Mouse (Mus musculus) ES-E14 (cell line): Measurements from ENCODE around the gene Nlrc3. TPM values are rescaled to one million over a fixed set of nuclear protein-coding genes. Genes with fewer than 3 reads are reported as not detected.

Experiments
- DNase-seq: peaks from one replicate; pipeline ENCODE4 v3.0.0-alpha.2; 2013; ENCODE audit warnings: low read depth, low spot score
- H3K27ac ChIP-seq: 2 replicates; pipeline ENCODE4 v1.5.1; 2012; ENCODE audit warnings: low read depth, mild to moderate bottlenecking, low read length, moderate library complexity, mixed read lengths; ENCODE audit not compliant: poor library complexity, insufficient read depth, severe bottlenecking
- H3K36me3 ChIP-seq: 2 replicates; pipeline ENCODE4 v1.6.1; 2012; ENCODE audit warnings: mild to moderate bottlenecking, low read length, moderate library complexity, mixed read lengths; ENCODE audit not compliant: control insufficient read depth, poor library complexity, insufficient read depth, severe bottlenecking
- H3K4me1 ChIP-seq, 2 experiments: fragments of 150-350 bp in 1 of 2; sonication (generic) in 1 of 2; 2 replicates each; pipeline ENCODE4 v1.6.1; 2012; ENCODE audit warnings: low read length in 2 of 2, mild to moderate bottlenecking in 1 of 2, mixed read lengths in 1 of 2; ENCODE audit not compliant: control insufficient read depth in 2 of 2, insufficient read depth in 2 of 2, poor library complexity in 1 of 2
- H3K4me3 ChIP-seq, 2 experiments: fragments of 150-350 bp in 1 of 2; sonication (generic) in 1 of 2; 2 replicates each; pipeline ENCODE4 v1.5.1; 2012; ENCODE audit warnings: low read length in 2 of 2, low read depth in 1 of 2, mild to moderate bottlenecking in 1 of 2, mixed read lengths in 1 of 2; ENCODE audit not compliant: insufficient read depth in 1 of 2, poor library complexity in 1 of 2, severe bottlenecking in 1 of 2
- H3K9ac ChIP-seq: 2 replicates; pipeline ENCODE4 v1.6.1; 2012; ENCODE audit warnings: low read depth, mild to moderate bottlenecking, low read length, mixed read lengths; ENCODE audit not compliant: poor library complexity, insufficient read depth, severe bottlenecking
- H3K9me3 ChIP-seq: fragments of 150-350 bp; sonication (generic); 2 replicates; pipeline ENCODE4 v1.6.1; 2012; ENCODE audit warnings: low read depth, mild to moderate bottlenecking, low read length; ENCODE audit not compliant: control insufficient read depth, insufficient read depth
- CHD2 ChIP-seq: IDR thresholded peaks from 2 replicates; pipeline ENCODE4 v1.6.1; 2014; ENCODE audit warnings: mild to moderate bottlenecking, low read depth, low read length, inconsistent platforms
- HCFC1 ChIP-seq: IDR thresholded peaks from 2 replicates; pipeline ENCODE4 v1.6.1; 2012; ENCODE audit warnings: low read length, inconsistent platforms, borderline replicate concordance; ENCODE audit not compliant: insufficient read depth
- MAFK ChIP-seq: IDR thresholded peaks from 2 replicates; pipeline ENCODE4 v1.6.1; 2014; ENCODE audit warnings: mild to moderate bottlenecking, low read depth, low read length, inconsistent platforms; ENCODE audit not compliant: insufficient read depth
- ZC3H11A ChIP-seq: IDR thresholded peaks from 2 replicates; pipeline ENCODE4 v1.6.1; 2012; ENCODE audit warnings: low read depth, mild to moderate bottlenecking, inconsistent platforms, low read length, borderline replicate concordance
- ZNF384 ChIP-seq: IDR thresholded peaks from 2 replicates; pipeline ENCODE4 v1.6.1; 2012; ENCODE audit warnings: low read depth, low read length, inconsistent platforms
- in situ Hi-C, 2 experiments: fragments of 600-800 bp; cut with MboI; formaldehyde crosslinking; loops; one replicate each; pipeline ENCODE4 v1.15.1; 2025; ENCODE audit warnings: low sequenced_read_pairs in 2 of 2, inconsistent platforms in 1 of 2; ENCODE audit not compliant: unreplicated experiment in 2 of 2
- total RNA-seq: library from RNA; depleted of rRNA; stranded (reverse); fragments of 300-350 nt; gene quantifications from 2 replicates; pipeline ENCODE4 v1.2.3, GENCODE M21; 2012

The Nlrc3 gene
- total RNA-seq, 1 experiment = 2.1 TPM

DNA sequence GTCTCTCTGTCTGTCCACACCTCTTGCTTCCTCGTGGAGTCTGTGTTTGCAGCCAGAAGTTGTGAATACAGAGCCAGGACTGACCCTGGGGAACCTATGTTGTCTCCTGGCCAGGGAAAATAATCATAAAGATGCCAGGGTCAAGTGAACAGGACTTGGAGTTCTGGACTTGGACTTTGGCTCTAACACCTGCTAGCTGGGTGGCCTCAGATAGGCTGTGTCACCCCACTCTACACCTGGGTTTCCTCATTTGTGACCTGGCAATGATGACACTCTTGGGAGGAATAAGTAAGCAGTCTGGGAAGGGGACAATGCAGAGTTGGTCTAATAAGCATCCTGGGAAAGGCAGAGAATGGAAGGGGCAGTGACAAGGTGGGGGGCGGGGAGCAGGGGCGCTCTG, 10.9 kb downstream of the Nlrc3 start:
- H3K4me1 ChIP-seq = no peaks in the 10 kb centered on the region
- no peak overlapping the region for H3K27ac ChIP-seq
- TF ChIP-seq ZC3H11A = no peak
- TF ChIP-seq CHD2 = no peak
- no peak for TF ChIP-seq ZNF384
- TF ChIP-seq MAFK = no peak
- TF ChIP-seq HCFC1 = no peak
- H3K36me3 ChIP-seq = no peaks in the 10 kb centered on the region
- no peak for DNase-seq
- H3K9ac ChIP-seq = no peak overlapping the region
- H3K9me3 ChIP-seq = no peaks in the 10 kb centered on the region
- in situ Hi-C loops = no loop called here
- no peak overlapping the region for H3K4me3 ChIP-seq

DNA sequence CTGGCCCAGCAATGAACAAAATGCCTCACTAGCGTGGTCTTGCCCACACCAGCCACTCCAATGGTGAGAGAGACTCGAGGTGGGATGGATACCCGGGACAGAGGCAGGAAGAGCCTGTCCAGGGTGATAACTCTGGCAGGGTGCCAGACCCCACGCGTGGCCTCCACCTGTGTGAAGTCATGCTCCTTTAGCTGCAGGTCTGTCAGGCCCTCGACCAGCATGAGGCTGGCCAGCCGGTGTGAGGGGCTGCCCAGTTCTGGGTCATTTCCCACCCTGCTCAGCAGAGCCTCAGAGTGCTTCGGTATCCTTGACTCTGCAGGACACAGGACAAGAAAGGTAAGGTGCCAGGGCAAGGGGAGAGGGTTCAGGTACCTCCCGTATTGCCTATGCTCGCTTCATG, 11.4 kb downstream of the Nlrc3 start:
- Histone ChIP-seq H3K4me1 (no peaks in the 10 kb centered on the region), H3K9me3 (no peaks in the 10 kb centered on the region), H3K9ac (no peak overlapping the region), H3K36me3 (no peaks in the 10 kb centered on the region), H3K27ac (no peak overlapping the region), H3K4me3 (no peak overlapping the region)
- TF ChIP-seq MAFK (no peak), ZNF384 (no peak), ZC3H11A (no peak), CHD2 (no peak), HCFC1 (no peak)
- DNase-seq = no peak
- in situ Hi-C loops = no loop called here

DNA sequence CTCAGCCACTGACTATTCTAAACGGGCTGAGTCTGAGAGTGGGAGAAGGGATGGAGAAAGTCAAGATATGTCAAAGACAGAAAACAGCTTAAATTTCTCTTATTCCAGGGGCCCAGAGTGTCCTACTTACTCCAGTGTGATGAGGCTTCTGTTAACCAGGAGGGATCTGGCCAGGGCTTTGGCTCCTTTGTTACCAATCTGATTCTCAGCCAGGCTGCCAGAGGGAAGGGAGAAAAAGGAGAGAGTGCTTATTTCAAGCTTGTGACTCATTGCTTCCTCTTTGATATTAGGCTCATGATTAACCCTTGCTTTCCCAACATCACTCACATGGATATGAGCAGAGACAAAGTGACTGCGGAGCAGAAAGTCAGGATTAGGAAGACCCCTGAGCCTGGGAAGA, 17.2 kb downstream of the Nlrc3 start:
- H3K27ac ChIP-seq = no peak overlapping the region
- TF ChIP-seq MAFK = no peak
- no peak for TF ChIP-seq ZC3H11A
- no peak for TF ChIP-seq ZNF384
- no peak for TF ChIP-seq HCFC1
- no peak for TF ChIP-seq CHD2
- no peaks in the 10 kb centered on the region for H3K36me3 ChIP-seq
- in situ Hi-C loops = no loop called here
- no peak overlapping the region for H3K4me3 ChIP-seq
- H3K9me3 ChIP-seq = no peaks in the 10 kb centered on the region
- H3K9ac ChIP-seq = no peak overlapping the region
- DNase-seq = no peak
- H3K4me1 ChIP-seq = no peaks in the 10 kb centered on the region

DNA sequence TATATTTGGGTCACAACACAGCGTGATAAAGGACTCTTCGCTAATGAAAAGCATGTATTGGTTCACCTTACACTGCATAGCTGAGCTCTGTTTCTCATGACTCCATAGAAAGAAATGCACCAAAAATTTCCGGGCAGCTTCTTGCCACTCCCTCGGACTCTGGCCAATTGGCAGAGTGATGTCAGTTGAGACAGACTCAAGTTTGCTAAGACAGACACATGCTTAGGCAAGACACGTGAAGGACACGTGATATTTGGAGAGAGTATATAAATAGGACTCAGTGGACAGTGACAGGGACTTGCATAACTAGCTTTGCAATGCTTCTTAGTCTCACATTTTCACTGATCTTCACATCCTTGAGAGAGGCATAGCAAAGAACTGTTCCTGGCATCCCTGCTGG, 20.1 kb downstream of the Nlrc3 start:
- in situ Hi-C loops = no loop called here
- H3K4me3 ChIP-seq = no peak overlapping the region
- H3K9me3 ChIP-seq = no peaks in the 10 kb centered on the region
- no peaks in the 10 kb centered on the region for H3K36me3 ChIP-seq
- no peak overlapping the region for H3K27ac ChIP-seq
- DNase-seq = no peak
- no peak for TF ChIP-seq CHD2
- no peak for TF ChIP-seq ZC3H11A
- H3K4me1 ChIP-seq = no peaks in the 10 kb centered on the region
- no peak overlapping the region for H3K9ac ChIP-seq

DNA sequence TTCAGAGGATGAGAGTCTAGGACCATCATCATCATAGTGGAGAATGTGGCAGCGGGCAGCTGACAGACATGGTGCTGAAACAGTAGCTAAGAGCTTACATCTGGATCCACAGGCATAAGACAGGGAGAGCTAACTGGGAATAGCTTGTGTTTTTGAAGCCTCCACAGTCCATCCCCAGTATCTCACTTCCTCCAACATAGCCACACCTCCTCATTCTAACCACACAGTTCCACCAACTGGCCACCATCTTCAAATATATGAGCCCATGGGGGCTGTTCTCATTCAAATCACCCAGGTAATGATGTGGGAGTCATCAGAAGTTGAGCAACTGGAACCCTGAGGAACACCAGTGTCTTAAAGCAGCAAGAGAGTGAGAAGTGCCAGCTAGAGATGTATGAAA, 25.3 kb downstream of the Nlrc3 start:
- H3K36me3 ChIP-seq = no peaks in the 10 kb centered on the region
- TF ChIP-seq CHD2 (no peak), ZNF384 (no peak), ZC3H11A (no peak), HCFC1 (no peak), MAFK (no peak)
- no peak for DNase-seq
- H3K9ac ChIP-seq = no peak overlapping the region
- H3K9me3 ChIP-seq = no peaks in the 10 kb centered on the region
- in situ Hi-C loops = no loop called here
- H3K27ac ChIP-seq = no peak overlapping the region
- no peaks in the 10 kb centered on the region for H3K4me1 ChIP-seq
- no peak overlapping the region for H3K4me3 ChIP-seq
